Mouse (Mus musculus) olfactory bulb, adult 2 months (tissue): ENCODE measurements around the gene Arhgap9.

Experiments
- CTCF ChIP-seq: fragments of 200-500 bp; IDR thresholded peaks from 2 replicates; pipeline ENCODE4 v1.5.1; 2012; ENCODE audit warnings: low read depth, mild to moderate bottlenecking, low read length, moderate library complexity; ENCODE audit not compliant: insufficient read depth
- POLR2A ChIP-seq: fragments of 200-500 bp; IDR thresholded peaks from 2 replicates; pipeline ENCODE4 v1.6.1; 2012; ENCODE audit warnings: mild to moderate bottlenecking, low read depth, low read length, moderate library complexity; ENCODE audit not compliant: insufficient read depth

- TF ChIP-seq CTCF (no peak), POLR2A (no peak)
These were observed 5.8 kb downstream of the Arhgap9 start for GRCm38 (mm10) chr10:127327461-127328145.
